Mouse (Mus musculus) forebrain, embryonic 16.5 days (tissue): Measurements from ENCODE around the gene Nlrp1b. TPM values are rescaled to one million over a fixed set of nuclear protein-coding genes. Genes with fewer than 3 reads are reported as not detected.

Source experiments
- ATAC-seq: fragments of 200-750 bp; cut with Nextera tagmentation; 2 replicates; pipeline ENCODE4 v1.8.0; 2017; ENCODE audit warnings: mild to moderate bottlenecking, moderate library complexity
- H3K27ac ChIP-seq: fragments of 300-500 bp; sonication (generic); 2 replicates; pipeline ENCODE4 v1.5.1; 2014; ENCODE audit warnings: low read length, control low read depth
- H3K27me3 ChIP-seq: fragments of 300-500 bp; sonication (generic); replicated peaks from 2 replicates; pipeline ENCODE4 v1.6.1; 2014; ENCODE audit warnings: low read length; ENCODE audit not compliant: control insufficient read depth, insufficient read depth
- H3K36me3 ChIP-seq: fragments of 300-500 bp; sonication (generic); 2 replicates; pipeline ENCODE4 v1.6.1; 2014; ENCODE audit not compliant: control insufficient read depth, insufficient read depth
- H3K4me1 ChIP-seq: fragments of 300-500 bp; sonication (generic); replicated peaks from 2 replicates; pipeline ENCODE4 v1.6.1; 2014; ENCODE audit warnings: low read length; ENCODE audit not compliant: control insufficient read depth, insufficient read depth
- H3K4me2 ChIP-seq: fragments of 300-500 bp; sonication (generic); 2 replicates; pipeline ENCODE4 v1.6.1; 2014; ENCODE audit warnings: mild to moderate bottlenecking, low read length, control low read depth
- H3K4me3 ChIP-seq: fragments of 300-500 bp; sonication (generic); replicated peaks from 2 replicates; pipeline ENCODE4 v1.5.1; 2014; ENCODE audit warnings: mild to moderate bottlenecking, low read length, control low read depth
- H3K9ac ChIP-seq: fragments of 300-500 bp; sonication (generic); replicated peaks from 2 replicates; pipeline ENCODE4 v1.6.1; 2014; ENCODE audit warnings: low read depth, low read length, control low read depth
- H3K9me3 ChIP-seq: fragments of 300-500 bp; sonication (generic); 2 replicates; pipeline ENCODE4 v1.6.1; 2016; ENCODE audit warnings: low read length; ENCODE audit not compliant: control insufficient read depth
- WGBS: fragments of 180-500 bp; shearing (Covaris S2); extraction: QIAGEN DNeasy Blood & Tissue Kit; methylation state at CpG from one replicate; pipeline ENCODE4 v1.1.7; 2014; 5-methylcytosine and 5-hydroxymethylcytosine counted together
- polyA plus RNA-seq: library from polyadenylated mRNA; unstranded; fragments of >200 nt; fragmentation: Nextera tagmentation; extraction: Ambion mirVana; gene quantifications from 2 replicates; pipeline ENCODE4 v1.2.1, GENCODE M21; 2015

Gene Nlrp1b
- polyA plus RNA-seq = not detected in 2 replicates

DNA sequence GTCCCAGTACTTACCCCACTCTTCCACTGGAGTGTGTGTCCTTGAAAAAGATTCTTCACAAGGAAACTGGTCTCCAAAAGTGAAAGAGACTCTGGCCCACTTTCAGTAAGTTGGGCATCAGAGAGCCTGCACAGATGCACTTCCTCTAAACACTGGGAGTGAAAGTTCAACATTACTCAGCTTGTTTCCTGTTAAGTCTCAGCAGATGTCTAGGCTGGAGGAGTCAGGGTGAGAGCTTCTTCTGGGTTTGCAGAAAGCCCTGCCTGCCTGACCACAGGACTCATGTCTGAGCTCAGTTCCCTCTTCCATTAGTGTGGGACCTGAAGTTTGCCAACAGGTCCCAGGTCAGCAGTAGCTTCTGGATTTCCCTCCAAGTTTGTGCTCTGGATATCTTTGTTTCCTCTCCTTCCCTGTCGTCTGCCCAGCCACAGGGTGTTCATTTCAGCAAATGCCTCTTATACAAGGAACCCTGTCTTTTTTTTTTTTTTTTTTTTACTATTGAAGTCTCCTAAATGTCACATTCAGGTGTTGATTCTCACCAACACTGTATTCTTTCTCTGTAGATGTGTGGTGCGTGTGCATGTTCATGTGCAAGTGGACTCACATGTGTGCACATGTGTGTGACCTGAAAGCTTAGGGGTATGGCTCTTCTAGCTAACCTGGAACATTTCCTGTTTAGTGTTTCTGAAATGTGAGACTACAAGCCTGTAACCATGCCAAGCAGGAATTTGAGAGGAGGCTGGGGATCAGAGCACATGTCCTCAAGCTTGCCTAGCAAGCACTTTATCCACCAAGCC, at the start of gene Nlrp1b:
Gene Nlrp1b, minus strand, starts transcription at position 50 of the 797 bp plus-strand sequence.
- Histone ChIP-seq H3K4me1 (no peaks in the 10 kb centered on the region), H3K27ac (no peak within 1 kb of the TSS), H3K9me3 (no peaks in the 10 kb centered on the region), H3K36me3 (no peaks in the 10 kb centered on the region), H3K4me2 (no peak within 1 kb of the TSS), H3K4me3 (no peak within 1 kb of the TSS), H3K9ac (no peak within 1 kb of the TSS), H3K27me3 (no peaks in the 10 kb centered on the region)
- no peak for ATAC-seq
- WGBS = 83% methylated on average over 2 of the region's 2 CpGs

DNA sequence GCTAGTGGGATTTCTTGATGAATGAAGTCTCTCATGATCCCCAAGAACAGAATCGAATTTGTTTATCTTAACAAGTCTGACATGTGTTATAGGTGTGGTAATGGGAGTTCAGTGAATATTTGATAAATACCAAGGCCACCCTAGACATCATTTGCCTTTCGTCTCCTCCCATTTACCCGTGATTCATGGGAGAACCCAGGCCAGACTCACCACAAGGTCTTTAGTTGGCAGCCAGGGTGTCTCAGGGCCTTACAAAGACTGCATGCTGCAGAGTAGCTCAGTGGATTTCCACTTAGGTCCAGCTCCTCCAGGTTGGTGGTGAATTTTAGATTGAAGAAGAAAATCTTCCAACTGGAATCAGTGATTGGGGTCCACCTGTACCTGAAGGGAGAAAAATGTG, 30.5 kb upstream of the Nlrp1b start:
- ATAC-seq = no peak

DNA sequence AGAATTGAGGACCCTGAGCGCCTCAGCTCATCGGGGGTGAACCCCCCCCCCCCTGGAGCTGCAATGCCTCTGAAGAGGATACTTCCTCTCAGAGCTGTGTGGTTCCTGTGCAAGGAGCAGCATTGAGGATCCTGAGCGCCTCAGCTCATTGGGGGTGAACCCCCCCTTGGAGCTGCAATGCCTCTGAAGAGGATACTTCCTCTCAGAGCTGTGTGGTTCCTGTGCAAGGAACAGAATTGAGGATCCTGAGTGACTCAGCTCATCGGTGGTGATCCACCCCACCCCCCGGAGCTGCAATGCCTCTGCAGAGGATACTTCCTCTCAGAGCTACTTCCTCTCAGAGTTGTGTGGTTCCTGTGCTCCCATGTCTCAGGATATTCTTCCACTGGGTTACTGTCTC, 20.8 kb upstream of the Nlrp1b start:
- Histone ChIP-seq H3K4me3 (no peak overlapping the region), H3K9ac (no peak overlapping the region), H3K27me3 (no peaks in the 10 kb centered on the region), H3K36me3 (no peaks in the 10 kb centered on the region), H3K27ac (no peak overlapping the region), H3K4me1 (no peaks in the 10 kb centered on the region), H3K9me3 (no peaks in the 10 kb centered on the region), H3K4me2 (no peak overlapping the region)
- ATAC-seq = no peak
- 87% methylated on average over 5 of the region's 5 CpGs for WGBS

More for the DNA sequence above, 30.5 kb upstream of the Nlrp1b start:
- no peak overlapping the region for H3K9ac ChIP-seq
- H3K4me3 ChIP-seq = no peak overlapping the region
- H3K27ac ChIP-seq = no peak overlapping the region
- no peaks in the 10 kb centered on the region for H3K36me3 ChIP-seq
- H3K9me3 ChIP-seq = no peaks in the 10 kb centered on the region
- no peaks in the 10 kb centered on the region for H3K4me1 ChIP-seq
- 79% methylated on average over 3 of the region's 3 CpGs for WGBS
- no peaks in the 10 kb centered on the region for H3K27me3 ChIP-seq
- no peak overlapping the region for H3K4me2 ChIP-seq

DNA sequence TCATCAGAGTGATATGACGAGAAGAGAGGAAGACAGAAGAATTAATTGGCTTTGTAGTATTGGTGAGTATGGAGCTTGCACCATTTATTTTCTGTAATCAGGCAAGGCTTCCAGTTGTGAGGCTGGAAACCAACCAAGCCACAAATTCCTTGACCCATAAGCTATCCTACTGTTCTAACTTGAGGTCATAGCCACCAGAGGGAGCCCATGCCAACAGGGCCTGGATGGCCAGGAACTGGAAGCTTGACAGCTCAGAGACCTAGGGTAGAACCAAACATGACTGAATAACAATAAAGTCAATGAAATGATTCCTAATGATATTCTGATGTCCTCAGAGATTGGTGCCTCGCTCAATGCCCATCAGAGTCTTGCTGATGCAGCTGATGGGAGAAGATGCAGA, 5.9 kb downstream of the Nlrp1b start:
- Histone ChIP-seq H3K27me3 (no peaks in the 10 kb centered on the region), H3K4me2 (no peak overlapping the region), H3K9me3 (0 out of 2 replicates have a peak, but pooled peaks cover 3% of the 10 kb centered on the region), H3K9ac (no peak overlapping the region), H3K4me3 (no peak overlapping the region), H3K27ac (no peak overlapping the region), H3K36me3 (no peaks in the 10 kb centered on the region), H3K4me1 (no peaks in the 10 kb centered on the region)
- ATAC-seq = no peak
- WGBS = 79% methylated on average over 2 of the region's 2 CpGs

DNA sequence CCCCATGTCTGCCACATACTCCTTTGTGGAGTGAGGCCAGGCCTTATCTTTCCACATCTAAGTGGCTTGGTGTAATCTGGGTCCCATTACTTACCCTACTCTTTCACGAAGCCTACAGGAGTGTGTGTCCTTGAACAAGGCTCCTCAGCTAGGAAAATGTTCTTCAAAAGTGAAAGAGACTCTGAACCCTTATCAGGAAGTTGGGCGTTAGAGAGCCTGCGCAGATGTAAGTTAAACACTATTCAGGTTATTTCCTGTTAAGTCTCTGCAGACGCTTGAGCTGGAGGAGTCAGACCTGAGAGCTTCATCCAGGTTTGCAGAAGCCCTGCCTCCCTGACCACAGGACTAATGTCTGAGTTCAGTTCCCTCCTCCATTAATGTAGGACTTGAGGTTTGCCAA, 27.8 kb downstream of the Nlrp1b start:
- Histone ChIP-seq H3K4me3 (no peak overlapping the region), H3K4me1 (no peaks in the 10 kb centered on the region), H3K4me2 (no peak overlapping the region), H3K9me3 (no peaks in the 10 kb centered on the region), H3K36me3 (no peaks in the 10 kb centered on the region), H3K9ac (no peak overlapping the region), H3K27ac (no peak overlapping the region), H3K27me3 (no peaks in the 10 kb centered on the region)
- ATAC-seq = no peak
- WGBS = 86% methylated on average over 4 of the region's 4 CpGs

DNA sequence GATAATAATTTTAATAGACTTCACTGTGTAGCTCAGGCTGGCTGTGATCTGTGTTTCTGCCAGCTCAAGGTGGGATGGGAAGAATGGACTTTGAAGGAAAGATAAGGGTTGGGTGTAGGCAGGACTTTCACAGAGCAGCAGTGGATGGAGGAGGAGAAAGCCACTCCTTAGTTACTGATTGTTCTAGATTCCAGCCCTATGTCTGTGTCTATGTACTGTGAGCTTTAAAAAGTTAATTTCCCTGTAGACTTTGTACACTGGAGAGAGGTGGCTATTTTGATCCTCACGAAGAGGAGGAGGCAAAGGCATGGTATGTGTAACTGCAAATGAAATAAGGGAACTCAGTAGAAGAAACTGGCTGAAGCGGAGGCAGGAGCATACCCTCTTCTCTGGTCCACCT, 31.2 kb downstream of the Nlrp1b start:
- no peak for ATAC-seq
- 82% methylated on average over 2 of the region's 2 CpGs for WGBS
- H3K27me3 ChIP-seq = no peaks in the 10 kb centered on the region

DNA sequence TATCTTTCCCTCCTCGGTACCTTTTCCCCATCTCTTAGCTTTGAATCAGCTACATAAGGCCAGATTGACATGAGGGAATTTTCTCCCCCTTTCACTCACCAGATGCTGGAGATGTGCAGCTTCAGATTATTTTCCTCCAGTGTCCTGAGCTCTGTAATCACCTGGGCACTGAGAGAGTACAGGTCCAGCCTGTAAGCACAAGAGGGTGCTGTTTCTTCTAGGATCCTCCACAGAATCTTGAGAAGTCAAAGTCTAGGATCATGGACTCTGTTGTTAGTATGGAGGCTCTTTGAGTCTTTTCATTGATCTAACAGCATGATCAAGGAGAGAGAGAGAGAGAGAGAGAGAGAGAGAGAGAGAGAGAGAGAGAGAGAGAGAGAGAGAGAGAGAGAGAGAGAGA, 60.9 kb downstream of the Nlrp1b start:
- ATAC-seq = no peak
- H3K4me1 ChIP-seq = no peaks in the 10 kb centered on the region
- no peaks in the 10 kb centered on the region for H3K36me3 ChIP-seq
- H3K9ac ChIP-seq = no peak overlapping the region
- H3K4me3 ChIP-seq = no peak overlapping the region
- WGBS = 79% methylated on average over 1 of the region's 1 CpGs
- H3K27ac ChIP-seq = no peak overlapping the region
- no peaks in the 10 kb centered on the region for H3K9me3 ChIP-seq
- H3K27me3 ChIP-seq = no peaks in the 10 kb centered on the region
- no peak overlapping the region for H3K4me2 ChIP-seq

More for the DNA sequence above, 31.2 kb downstream of the Nlrp1b start:
- H3K36me3 ChIP-seq = no peaks in the 10 kb centered on the region
- H3K4me3 ChIP-seq = no peak overlapping the region
- no peak overlapping the region for H3K27ac ChIP-seq
- H3K4me1 ChIP-seq = no peaks in the 10 kb centered on the region
- H3K9me3 ChIP-seq = no peaks in the 10 kb centered on the region
- no peak overlapping the region for H3K9ac ChIP-seq
- no peak overlapping the region for H3K4me2 ChIP-seq

DNA sequence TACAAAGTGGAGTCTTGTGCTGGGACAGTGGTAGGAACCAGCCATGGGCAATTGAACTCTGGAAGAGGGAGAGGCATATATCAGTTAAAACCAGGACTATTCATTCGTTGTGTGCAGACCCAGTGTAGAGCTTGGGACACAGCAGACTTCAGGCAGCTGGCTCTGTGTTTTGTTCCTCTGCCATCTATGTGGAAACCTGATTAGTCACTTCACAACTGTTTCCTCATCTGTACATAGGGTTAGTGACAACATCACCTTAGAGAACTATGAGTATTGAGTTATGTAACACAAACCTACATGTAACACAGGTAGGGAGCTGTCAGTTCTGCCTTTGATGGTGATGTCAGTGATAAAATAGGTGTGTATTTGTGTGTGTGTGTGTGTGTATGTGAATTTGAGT, 66.4 kb downstream of the Nlrp1b start:
- no peaks in the 10 kb centered on the region for H3K9me3 ChIP-seq
- H3K4me2 ChIP-seq = no peak overlapping the region
- no peak overlapping the region for H3K4me3 ChIP-seq
- no peak overlapping the region for H3K27ac ChIP-seq
- ATAC-seq = no peak
- H3K27me3 ChIP-seq = no peaks in the 10 kb centered on the region
- no peaks in the 10 kb centered on the region for H3K4me1 ChIP-seq
- no peak overlapping the region for H3K9ac ChIP-seq
- 68% methylated on average over 1 of the region's 1 CpGs for WGBS
- no peaks in the 10 kb centered on the region for H3K36me3 ChIP-seq

DNA sequence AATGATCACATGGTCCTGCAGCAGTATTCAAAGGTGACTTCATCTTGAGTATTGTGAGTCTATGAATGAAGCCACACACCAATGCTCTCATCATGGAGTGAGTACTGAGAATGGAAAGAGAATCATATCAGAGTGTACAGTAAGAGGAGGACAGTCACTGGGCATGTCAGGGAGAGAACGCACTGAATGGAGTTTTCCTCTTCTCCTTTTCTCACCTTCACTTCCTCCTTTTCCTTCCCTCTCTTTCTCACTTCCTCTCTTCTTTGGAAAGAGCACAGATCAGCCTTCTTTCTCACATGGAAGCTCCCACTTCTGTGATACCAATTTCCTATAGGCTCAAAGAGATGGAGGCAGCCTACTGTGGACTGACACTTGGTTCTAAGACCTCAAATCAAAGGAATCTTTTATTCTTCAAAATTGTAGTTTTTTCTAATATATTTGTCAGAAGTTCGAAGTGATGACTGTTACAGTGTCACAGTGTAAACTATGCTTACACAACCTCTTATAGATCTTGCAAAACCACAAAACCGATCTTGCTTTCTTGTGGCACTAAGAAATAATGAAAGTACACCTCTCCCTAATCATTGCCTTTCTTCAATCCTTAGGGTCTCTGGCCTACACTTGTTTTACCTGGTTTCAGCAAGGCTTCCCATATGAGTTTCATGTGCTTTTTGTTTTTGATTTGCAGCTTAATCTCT, 70.9 kb downstream of the Nlrp1b start:
- ATAC-seq = no peak
- Histone ChIP-seq H3K9ac (no peak overlapping the region), H3K4me3 (no peak overlapping the region), H3K4me2 (no peak overlapping the region), H3K4me1 (no peaks in the 10 kb centered on the region), H3K9me3 (no peaks in the 10 kb centered on the region), H3K27ac (no peak overlapping the region), H3K36me3 (no peaks in the 10 kb centered on the region), H3K27me3 (no peaks in the 10 kb centered on the region)
- 79% methylated on average over 3 of the region's 3 CpGs for WGBS
